Mouse (Mus musculus) cortical plate, adult 2 months (tissue): Measurements from ENCODE around the gene Olfr1281.

ENCODE experiments used
- CTCF ChIP-seq: fragments of 200-500 bp; IDR thresholded peaks from 2 replicates; pipeline ENCODE4 v1.5.1; 2011; ENCODE audit warnings: mild to moderate bottlenecking, control low read depth, low read length; ENCODE audit not compliant: insufficient read depth; ENCODE audit errors: extremely low read depth
- POLR2A ChIP-seq: fragments of 200-500 bp; IDR thresholded peaks from 2 replicates; pipeline ENCODE4 v1.6.1; 2011; ENCODE audit warnings: mild to moderate bottlenecking, low read length, control low read depth; ENCODE audit not compliant: insufficient read depth; ENCODE audit errors: extremely low read depth

DNA sequence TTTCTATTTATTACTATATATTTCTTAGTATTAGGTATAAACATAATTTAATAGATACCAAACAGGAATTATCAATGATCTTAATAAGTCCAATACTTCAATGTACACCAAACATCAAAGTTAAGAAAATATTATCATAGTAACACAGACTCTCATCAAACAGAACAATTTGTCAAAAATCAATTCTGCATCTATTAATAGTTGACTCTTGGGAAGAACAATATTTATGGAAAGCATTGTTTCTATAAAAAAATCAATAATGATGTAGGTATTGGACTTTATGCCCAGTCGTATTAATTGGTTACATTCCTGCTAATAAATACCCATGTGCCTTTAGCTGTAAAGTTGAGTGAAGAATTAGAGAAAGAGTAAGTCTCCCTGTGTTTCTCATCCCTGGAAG lies 48.9 kb downstream of the Olfr1281 start, which contains the start of gene Olfr1284:
- TF ChIP-seq CTCF (no peak), POLR2A (no peak)
